Mouse (Mus musculus) erythroblast, embryonic 14.5 days (primary cell): ENCODE data around the gene Il17rc.

ENCODE experiments used
- GATA1 ChIP-seq: IDR thresholded peaks from 2 replicates; pipeline ENCODE4 v1.6.1; 2012; ENCODE audit warnings: low read length, inconsistent platforms, mixed read lengths
- TAL1 ChIP-seq: IDR thresholded peaks from 3 replicates; pipeline ENCODE4 v1.6.1; 2012; ENCODE audit warnings: low read length, inconsistent platforms, mixed read lengths

- TF ChIP-seq TAL1, result no peak
- TF ChIP-seq GATA1, result no peak
Measured at GRCm38 (mm10) chr6:113473246-113473645, 2.0 kb downstream of the Il17rc start.
